24 mouse cellular contexts compared by ENCODE assay signal in genomic region chr9:122157079-122157441, GRCm38 (mm10). TPM values are rescaled to one million over a fixed set of nuclear protein-coding genes. Genes with fewer than 3 reads are reported as not detected.
A peak's percentile ranks its signal among the peaks of the same experiment; 100 is the strongest.
DNase-seq lines count a peak whose midpoint lies in the region; ATAC-seq lines count a peak whose summit lies in the region.
"Had no signal": no experiment of that assay in that cellular context is flagged by ENCODE, and none has a peak within 500 bp of the region (broad histone marks: within the 10 kb centered on the region; RNA-seq: fewer than 3 reads in every experiment).

No protein-coding gene starts in this region.

- no peak overlapping the region for H3K9ac ChIP-seq in intestine, embryonic 16.5 days (ENCODE audit: low read depth, low read length)
- H3K9ac ChIP-seq: embryonic facial prominence, embryonic 13.5 days; forebrain, embryonic 12.5 days; kidney, embryonic 15.5 days; limb, embryonic 15.5 days; liver, embryonic 14.5 days; lung, embryonic 14.5 days; midbrain, embryonic 12.5 days had no signal

- 90% methylated on average over 14 of the region's 14 CpGs for WGBS in intestine, embryonic 16.5 days

- no peak overlapping the region for H3K4me2 ChIP-seq in intestine, embryonic 16.5 days (ENCODE audit: low read depth, low read length)
- H3K4me2 ChIP-seq: embryonic facial prominence, embryonic 13.5 days; forebrain, embryonic 12.5 days; kidney, embryonic 15.5 days; limb, embryonic 15.5 days; lung, embryonic 14.5 days; midbrain, embryonic 12.5 days had no signal

- no peaks in the 10 kb centered on the region for H3K9me3 ChIP-seq in intestine, embryonic 16.5 days (ENCODE audit: control insufficient read depth, low read length)
- H3K9me3 ChIP-seq: embryonic facial prominence, embryonic 13.5 days; heart, embryonic 10.5 days; hindbrain, embryonic 10.5 days; kidney, embryonic 15.5 days; limb, embryonic 15.5 days; midbrain, embryonic 12.5 days had no signal

- H3K27me3 ChIP-seq in intestine, embryonic 16.5 days (replicated peaks; ENCODE audit: control insufficient read depth, insufficient read depth, low read length) = no peaks in the 10 kb centered on the region
- H3K27me3 ChIP-seq: CH12.LX; embryonic facial prominence, embryonic 13.5 days; forebrain, embryonic 12.5 days; kidney, embryonic 15.5 days; limb, embryonic 15.5 days; midbrain, embryonic 12.5 days; Patski had no signal

- no peak overlapping the region for H3K4me3 ChIP-seq in intestine, embryonic 16.5 days (ENCODE audit: low read length)
- H3K4me3 ChIP-seq: embryonic facial prominence, embryonic 13.5 days; erythroblast, embryonic 14.5 days; forebrain, embryonic 12.5 days; heart, embryonic 10.5 days; hindbrain, embryonic 10.5 days; kidney, embryonic 15.5 days; limb, embryonic 15.5 days; midbrain, embryonic 12.5 days had no signal

- ATAC-seq in frontal cortex, adult (ENCODE audit: low TSS enrichment) = peak; percentile 68
- peak; percentile 45 for ATAC-seq in intestine, embryonic 16.5 days
- ATAC-seq: hindbrain, embryonic 16.5 days; Patski had no signal

- peaks cover 10% of the 10 kb centered on the region for H3K4me1 ChIP-seq in intestine, embryonic 16.5 days (ENCODE audit: control insufficient read depth, insufficient read depth, low read length)
- H3K4me1 ChIP-seq: embryonic facial prominence, embryonic 13.5 days; forebrain, embryonic 12.5 days; hindbrain, embryonic 10.5 days; midbrain, embryonic 12.5 days had no signal

- peak overlapping the region; percentile 8 for H3K27ac ChIP-seq in intestine, embryonic 16.5 days (ENCODE audit: low read length)
- H3K27ac ChIP-seq: embryonic facial prominence, embryonic 13.5 days; forebrain, embryonic 12.5 days; hindbrain, embryonic 10.5 days; kidney, embryonic 15.5 days; limb, embryonic 15.5 days; liver, embryonic 14.5 days; midbrain, embryonic 12.5 days had no signal

- no peak for DNase-seq in frontal cortex, postnatal 25 days (ENCODE audit: low spot score in 2 of 2)
- peak; percentile 25 for DNase-seq in layer of hippocampus, adult 9-11 months
- no peak for DNase-seq in layer of hippocampus, postnatal 14 days (ENCODE audit: low spot score in 2 of 2)
- DNase-seq in brain, adult 2 months (ENCODE audit: low read depth, low spot score) = peak; percentile 72
- DNase-seq in kidney, postnatal 4 days = no peak
- DNase-seq: adrenal gland, adult 8-10 months; embryo, embryonic 11 days; kidney, adult 11 months; lung, embryonic 14.5 days; thymus, adult 2 months had no signal

- peaks cover 3% of the 10 kb centered on the region for H3K36me3 ChIP-seq in intestine, embryonic 16.5 days (ENCODE audit: control insufficient read depth, insufficient read depth, low read length)

RNA-seq across cellular contexts. Expression of gene Snrk, which starts 40.0 kb away (rescaled TPM):
- total RNA-seq in layer of hippocampus, postnatal 14 days (2021) = 100 to 1,000 TPM; 110 to 122 TPM
- polyA plus RNA-seq in intestine, embryonic 16.5 days (2015; fragmentation: Nextera tagmentation; extraction: Ambion mirVana) = 45.5 and 48.7 TPM in 2 replicates

Comparison
In these comparisons a context has a peak if more than half of its experiments do, and no peak if none do; other contexts are left out.
1. DNase-seq: peak in layer of hippocampus, adult 9-11 months (single experiment) and brain, adult 2 months (single experiment); none in frontal cortex, postnatal 25 days (0 of 2), layer of hippocampus, postnatal 14 days (0 of 2) and kidney, postnatal 4 days (0 of 2).